Mouse (Mus musculus) hindbrain, embryonic 10.5 days (tissue): ENCODE measurements around the gene Olfr1201. TPM values are rescaled to one million over a fixed set of nuclear protein-coding genes. Genes with fewer than 3 reads are reported as not detected.

Experiments
- DNase-seq: peaks from one replicate; pipeline ENCODE4 v3.0.0-alpha.2; 2017; ENCODE audit warnings: low spot score
- H3K27ac ChIP-seq: fragments of 300-500 bp; sonication (generic); 2 replicates; pipeline ENCODE4 v1.5.1; 2016; ENCODE audit warnings: mild to moderate bottlenecking, moderate library complexity
- H3K27me3 ChIP-seq: fragments of 300-500 bp; sonication (generic); 2 replicates; pipeline ENCODE4 v1.6.1; 2016; ENCODE audit warnings: mild to moderate bottlenecking; ENCODE audit not compliant: poor library complexity, insufficient read depth, severe bottlenecking
- H3K36me3 ChIP-seq: fragments of 300-500 bp; sonication (generic); 2 replicates; pipeline ENCODE4 v1.6.1; 2016; ENCODE audit warnings: mild to moderate bottlenecking, moderate library complexity
- H3K4me1 ChIP-seq: fragments of 300-500 bp; sonication (generic); replicated peaks from 2 replicates; pipeline ENCODE4 v1.6.1; 2016; ENCODE audit warnings: mild to moderate bottlenecking
- H3K4me3 ChIP-seq: fragments of 300-500 bp; sonication (generic); 2 replicates; pipeline ENCODE4 v1.5.1; 2016; ENCODE audit warnings: mild to moderate bottlenecking, moderate library complexity
- H3K9me3 ChIP-seq: fragments of 300-500 bp; sonication (generic); 2 replicates; pipeline ENCODE4 v1.6.1; 2016; ENCODE audit warnings: mild to moderate bottlenecking, moderate library complexity
- WGBS: fragments of 180-500 bp; shearing (Covaris S2); methylation state at CpG from one replicate; pipeline ENCODE4 v1.1.7; 2016; 5-methylcytosine and 5-hydroxymethylcytosine counted together
- polyA plus RNA-seq: library from polyadenylated mRNA; unstranded; fragments of >200 nt; fragmentation: Nextera tagmentation; extraction: Ambion mirVana; gene quantifications from 2 replicates; pipeline ENCODE4 v1.2.1, GENCODE M21; 2016

Olfr1201 gene
- polyA plus RNA-seq = not detected in 2 replicates

DNA sequence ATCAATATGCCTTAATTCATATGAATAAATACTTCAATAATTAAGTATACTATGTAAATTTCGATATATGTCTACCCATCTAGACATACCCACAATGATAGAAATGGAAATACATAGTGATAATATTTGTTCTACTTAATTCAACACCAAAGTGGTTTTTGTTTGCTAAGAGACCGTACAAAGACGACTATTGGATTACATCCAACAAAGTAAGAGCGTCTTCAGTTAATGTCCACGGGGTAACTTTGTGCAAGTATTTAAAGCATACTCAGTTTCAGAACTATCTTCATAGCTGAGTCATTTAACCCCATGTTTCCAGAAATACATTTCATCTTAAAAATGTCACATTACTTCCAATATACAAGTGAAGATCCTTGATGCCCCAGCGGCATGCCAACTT lies at the start of gene Olfr1201:
Gene Olfr1201, plus strand, starts transcription at position 301 of the 400 bp plus-strand sequence.
- Histone ChIP-seq H3K4me3 (no peak within 1 kb of the TSS), H3K36me3 (no peaks in the 10 kb centered on the region), H3K27ac (no peak within 1 kb of the TSS), H3K4me1 (no peaks in the 10 kb centered on the region), H3K9me3 (no peaks in the 10 kb centered on the region), H3K27me3 (no peaks in the 10 kb centered on the region)
- WGBS = 89% methylated on average over 6 of the region's 6 CpGs
- DNase-seq = no peak

DNA sequence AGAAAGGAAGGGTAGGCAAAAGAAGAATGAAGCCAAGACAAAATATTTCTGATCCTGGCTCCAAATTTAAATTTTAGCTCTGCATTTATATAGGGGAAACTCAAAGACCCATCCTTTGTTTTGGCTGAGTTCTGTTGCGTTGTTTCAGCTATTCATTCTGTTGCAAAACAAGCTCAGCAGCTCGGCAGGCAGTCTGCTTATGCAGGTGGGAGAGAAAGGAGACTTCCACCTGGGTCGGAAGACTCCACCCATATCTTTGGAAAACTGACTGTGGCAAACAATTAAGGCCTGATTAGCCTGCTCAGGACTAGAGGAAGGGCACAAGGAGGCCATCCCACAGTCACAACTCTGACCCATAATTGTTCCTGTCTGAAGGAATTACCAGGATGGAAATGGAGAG lies 49.5 kb upstream of the Olfr1201 start:
- Histone ChIP-seq H3K9me3 (no peaks in the 10 kb centered on the region), H3K27ac (no peak overlapping the region), H3K27me3 (no peaks in the 10 kb centered on the region), H3K4me1 (no peaks in the 10 kb centered on the region), H3K4me3 (no peak overlapping the region), H3K36me3 (no peaks in the 10 kb centered on the region)
- DNase-seq = no peak
- WGBS = 63% methylated on average over 3 of the region's 3 CpGs

DNA sequence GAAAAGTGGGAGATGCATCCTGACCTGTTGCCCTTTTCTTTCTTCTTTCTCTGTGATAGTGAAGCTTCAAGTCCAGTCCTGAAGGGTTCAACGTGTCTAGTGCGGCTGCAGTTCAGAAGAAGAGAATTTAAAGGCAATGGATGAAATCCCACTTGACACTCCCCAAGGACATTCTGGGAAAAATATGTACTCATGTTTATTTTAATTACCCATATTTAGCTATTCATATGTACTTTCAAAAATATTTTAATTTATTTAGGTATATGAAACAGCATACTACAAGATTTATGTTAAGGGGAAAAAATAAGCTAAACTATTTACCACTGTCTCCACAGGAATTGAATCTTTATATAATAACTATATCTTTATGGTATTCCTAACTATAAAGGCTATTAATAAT lies 41.6 kb upstream of the Olfr1201 start, which contains the start of gene Olfr1198:
Gene Olfr1198, minus strand, starts transcription at position 101 of the 400 bp plus-strand sequence.
- H3K36me3 ChIP-seq = no peaks in the 10 kb centered on the region
- no peak within 1 kb of the TSS for H3K27ac ChIP-seq
- no peak for DNase-seq
- H3K27me3 ChIP-seq = no peaks in the 10 kb centered on the region
- no peak within 1 kb of the TSS for H3K4me3 ChIP-seq
- 91% methylated on average over 2 of the region's 2 CpGs for WGBS
- no peaks in the 10 kb centered on the region for H3K4me1 ChIP-seq
- H3K9me3 ChIP-seq = no peaks in the 10 kb centered on the region

DNA sequence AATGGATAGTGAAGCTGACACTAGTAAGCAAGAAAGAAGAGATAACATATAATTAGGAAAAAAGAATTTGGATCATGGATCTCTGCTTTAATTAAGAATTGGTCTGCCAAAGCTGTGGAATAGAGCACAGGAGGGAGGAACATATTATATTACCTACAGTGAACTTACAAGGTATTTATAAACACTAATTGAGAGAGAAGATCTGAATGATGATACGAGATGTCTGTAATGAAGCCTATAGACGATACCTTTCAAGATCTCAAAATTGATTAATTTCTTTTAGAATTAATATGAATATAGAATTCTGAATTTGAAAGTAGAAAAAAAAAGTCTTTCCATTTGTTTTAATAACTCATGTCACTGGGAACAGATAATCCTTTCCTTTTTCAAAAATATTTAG lies 32.5 kb upstream of the Olfr1201 start, which contains the start of gene Olfr1199:
Gene Olfr1199, minus strand, starts transcription at position 101 of the 400 bp plus-strand sequence.
- H3K4me3 ChIP-seq = no peak within 1 kb of the TSS
- H3K36me3 ChIP-seq = no peaks in the 10 kb centered on the region
- DNase-seq = no peak
- H3K27me3 ChIP-seq = no peaks in the 10 kb centered on the region
- no peaks in the 10 kb centered on the region for H3K4me1 ChIP-seq
- 94% methylated on average over 2 of the region's 2 CpGs for WGBS
- no peak within 1 kb of the TSS for H3K27ac ChIP-seq
- H3K9me3 ChIP-seq = no peaks in the 10 kb centered on the region

DNA sequence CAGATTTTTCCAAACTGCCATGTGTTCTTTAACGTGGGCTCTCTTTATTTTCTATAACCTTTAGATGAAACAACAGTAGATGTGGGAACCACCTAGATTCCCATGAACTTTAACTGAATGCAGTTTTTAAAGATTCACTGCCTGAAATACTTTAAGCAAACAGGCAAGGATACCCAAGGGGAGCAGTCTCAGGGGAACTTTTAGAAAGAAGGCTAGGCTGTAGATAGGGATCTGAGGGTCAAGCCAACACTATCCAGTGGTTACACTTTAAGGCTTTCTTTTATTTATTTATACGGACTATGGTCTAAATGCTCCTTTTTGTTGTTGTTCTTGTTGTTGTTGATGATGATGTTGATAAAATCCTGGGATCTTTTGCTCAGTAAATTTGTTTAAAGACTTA lies 22.4 kb upstream of the Olfr1201 start, which contains the start of gene Olfr1200:
Gene Olfr1200, minus strand, starts transcription at position 101 of the 400 bp plus-strand sequence.
- 85% methylated on average over 2 of the region's 2 CpGs for WGBS
- Histone ChIP-seq H3K27ac (no peak within 1 kb of the TSS), H3K27me3 (no peaks in the 10 kb centered on the region), H3K9me3 (no peaks in the 10 kb centered on the region), H3K4me1 (no peaks in the 10 kb centered on the region), H3K36me3 (no peaks in the 10 kb centered on the region), H3K4me3 (no peak within 1 kb of the TSS)
- DNase-seq = no peak

DNA sequence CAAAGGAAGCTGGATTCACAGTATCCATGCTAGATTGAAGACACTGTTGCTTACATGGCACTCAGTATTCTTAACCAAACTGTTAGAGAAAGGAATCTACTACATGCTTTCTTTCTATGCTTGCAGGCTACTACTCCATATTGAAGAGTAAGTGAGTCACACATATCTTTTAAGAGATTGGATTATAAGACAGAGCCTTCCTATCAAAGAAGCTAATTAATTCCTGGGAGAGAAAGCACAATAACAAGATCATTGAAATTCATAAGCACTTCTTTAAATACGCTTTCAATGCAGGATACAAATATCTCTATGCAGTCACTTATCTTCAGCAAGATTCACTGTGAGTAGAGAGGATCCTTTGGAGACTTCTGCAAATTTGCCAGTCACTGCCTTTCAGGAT lies 21.4 kb downstream of the Olfr1201 start, which contains the start of gene Olfr1202:
Gene Olfr1202, plus strand, starts transcription at position 301 of the 400 bp plus-strand sequence.
- Histone ChIP-seq H3K4me1 (no peaks in the 10 kb centered on the region), H3K27ac (no peak within 1 kb of the TSS), H3K27me3 (no peaks in the 10 kb centered on the region), H3K36me3 (no peaks in the 10 kb centered on the region), H3K9me3 (no peaks in the 10 kb centered on the region), H3K4me3 (no peak within 1 kb of the TSS)
- DNase-seq = no peak
- 91% methylated on average over 1 of the region's 1 CpGs for WGBS

DNA sequence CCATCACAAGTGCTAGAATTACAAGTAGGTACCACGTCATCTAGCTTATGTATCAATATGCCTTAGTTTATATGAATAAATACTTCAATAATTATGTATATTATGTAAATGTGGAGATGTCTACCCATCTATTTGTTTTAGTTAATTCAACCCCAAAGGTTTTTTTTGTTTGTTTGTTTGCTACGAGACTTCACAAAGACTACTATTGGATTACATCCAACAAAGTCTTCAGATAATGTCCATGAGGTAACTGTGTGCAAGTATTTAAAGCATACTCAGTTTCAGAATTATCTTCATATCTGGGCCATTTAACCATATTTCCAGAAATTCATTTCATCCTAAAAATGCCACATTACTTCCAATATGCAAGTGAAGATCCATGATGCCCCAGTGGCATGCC lies 36.6 kb downstream of the Olfr1201 start, which contains the start of gene Olfr1205:
Gene Olfr1205, plus strand, starts transcription at position 301 of the 400 bp plus-strand sequence.
- 90% methylated on average over 2 of the region's 2 CpGs for WGBS

DNA sequence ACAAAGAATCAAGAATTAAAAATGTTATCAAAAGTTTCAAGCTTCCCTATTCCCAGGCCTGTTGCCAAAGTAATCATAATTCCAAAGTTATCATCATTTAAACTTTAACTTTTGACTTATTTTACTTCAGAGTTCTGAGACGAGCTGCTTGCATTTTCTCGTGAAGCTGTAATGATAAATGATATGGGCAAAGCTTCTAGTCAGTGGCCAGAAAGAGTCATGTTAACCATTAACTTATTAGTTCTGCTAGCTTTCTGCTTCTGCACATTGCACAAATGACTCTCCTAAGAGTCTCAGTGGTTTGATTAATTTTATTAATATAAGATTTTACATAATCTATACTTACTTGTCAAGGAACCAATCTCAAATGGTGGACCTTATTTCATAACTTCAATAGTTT lies 45.6 kb downstream of the Olfr1201 start:
- no peaks in the 10 kb centered on the region for H3K36me3 ChIP-seq
- no peaks in the 10 kb centered on the region for H3K9me3 ChIP-seq
- WGBS = 84% methylated on average over 2 of the region's 2 CpGs
- H3K4me1 ChIP-seq = no peaks in the 10 kb centered on the region
- no peak overlapping the region for H3K27ac ChIP-seq
- no peak overlapping the region for H3K4me3 ChIP-seq
- no peak for DNase-seq
- H3K27me3 ChIP-seq = no peaks in the 10 kb centered on the region

More for the DNA sequence above, 36.6 kb downstream of the Olfr1201 start, which contains the start of gene Olfr1205:
- H3K9me3 ChIP-seq = no peaks in the 10 kb centered on the region
- H3K4me3 ChIP-seq = no peak within 1 kb of the TSS
- H3K27me3 ChIP-seq = no peaks in the 10 kb centered on the region
- H3K36me3 ChIP-seq = no peaks in the 10 kb centered on the region
- no peak for DNase-seq
- no peaks in the 10 kb centered on the region for H3K4me1 ChIP-seq
- no peak within 1 kb of the TSS for H3K27ac ChIP-seq

Other genes starting within 250 kb of the Olfr1201 start
- not detected in 2 replicates for gene Olfr1188, start 236.1 kb upstream of the Olfr1201 start, polyA plus RNA-seq
- not detected in 2 replicates for gene Olfr1189, start 206.6 kb upstream of the Olfr1201 start, polyA plus RNA-seq
- gene Olfr1191-ps1, start 152.5 kb upstream of the Olfr1201 start, polyA plus RNA-seq = not detected in 2 replicates
- gene Olfr1192-ps1, start 144.5 kb upstream of the Olfr1201 start, polyA plus RNA-seq = not detected in 2 replicates
- gene Olfr1193, start 117.4 kb upstream of the Olfr1201 start, polyA plus RNA-seq = not detected in 2 replicates
- gene Olfr1195, start 103.8 kb upstream of the Olfr1201 start, polyA plus RNA-seq = not detected in 2 replicates
- gene Olfr1196, start 88.4 kb upstream of the Olfr1201 start, polyA plus RNA-seq = not detected in 2 replicates
- gene Olfr1197, start 60.7 kb upstream of the Olfr1201 start, polyA plus RNA-seq = not detected in 2 replicates
- gene Olfr1198, start 41.7 kb upstream of the Olfr1201 start, polyA plus RNA-seq = not detected in 2 replicates
- not detected in 2 replicates for gene Olfr1199, start 32.6 kb upstream of the Olfr1201 start, polyA plus RNA-seq
- gene Olfr1200, start 22.5 kb upstream of the Olfr1201 start, polyA plus RNA-seq = not detected in 2 replicates
- gene Olfr1202, start 21.5 kb downstream of the Olfr1201 start, polyA plus RNA-seq = 0.04 TPM in 1 of 2 replicates, not detected in the other
- gene Olfr1205, start 36.7 kb downstream of the Olfr1201 start, polyA plus RNA-seq = not detected in 2 replicates
- gene Olfr1204, start 56.3 kb downstream of the Olfr1201 start, polyA plus RNA-seq = not detected in 2 replicates
- gene Olfr1206, start 70.2 kb downstream of the Olfr1201 start, polyA plus RNA-seq = not detected in 2 replicates
- gene Olfr1208, start 109.3 kb downstream of the Olfr1201 start, polyA plus RNA-seq = not detected in 2 replicates
- gene Olfr1209, start 122.1 kb downstream of the Olfr1201 start, polyA plus RNA-seq = not detected in 2 replicates
- not detected in 2 replicates for gene Olfr1211, start 145.1 kb downstream of the Olfr1201 start, polyA plus RNA-seq
- gene Olfr1212, start 160.9 kb downstream of the Olfr1201 start, polyA plus RNA-seq = not detected in 2 replicates
- not detected in 2 replicates for gene Gm13762, start 187.2 kb downstream of the Olfr1201 start, polyA plus RNA-seq
- gene Olfr1214, start 199.6 kb downstream of the Olfr1201 start, polyA plus RNA-seq = not detected in 2 replicates
- not detected in 2 replicates for gene Olfr1215, start 213.9 kb downstream of the Olfr1201 start, polyA plus RNA-seq
- not detected in 2 replicates for gene Olfr1216, start 225.3 kb downstream of the Olfr1201 start, polyA plus RNA-seq
- gene Olfr1217, start 239.0 kb downstream of the Olfr1201 start, polyA plus RNA-seq = not detected in 2 replicates